Mouse (Mus musculus): ENCODE measurements around the gene Slc9a9. TPM values are rescaled to one million over a fixed set of nuclear protein-coding genes. Genes with fewer than 3 reads are reported as not detected.

The Slc9a9 gene
- polyA plus RNA-seq, 1 experiment from 2014 or later: 5.3 TPM

GRCm38 (mm10) chr9:95221310-95221709 is 551.6 kb downstream of the Slc9a9 start:
- no peaks in the 10 kb centered on the region for H3K9me3 ChIP-seq
- no peaks in the 10 kb centered on the region for H3K4me1 ChIP-seq
- no peaks in the 10 kb centered on the region for H3K36me3 ChIP-seq
- H3K4me3 ChIP-seq: no peak overlapping the region
- H3K27ac ChIP-seq (replicated peaks): no peak overlapping the region
- no peaks in the 10 kb centered on the region for H3K27me3 ChIP-seq
- 87% methylated on average over 5 of the region's 5 CpGs for WGBS
- no peak overlapping the region for H3K9ac ChIP-seq (replicated peaks)
- ATAC-seq (ENCODE audit: low FRiP score, low read depth): no peak
- H3K4me2 ChIP-seq (replicated peaks): no peak overlapping the region

- 78% methylated on average over 4 of the region's 4 CpGs for WGBS
- no peak overlapping the region for H3K4me2 ChIP-seq (replicated peaks)
- H3K36me3 ChIP-seq: no peaks in the 10 kb centered on the region
- H3K27me3 ChIP-seq: no peaks in the 10 kb centered on the region
- ATAC-seq (ENCODE audit: low FRiP score, low read depth): no peak
- H3K4me3 ChIP-seq: no peak overlapping the region
- H3K27ac ChIP-seq (replicated peaks): no peak overlapping the region
- H3K9ac ChIP-seq (replicated peaks): no peak overlapping the region
- no peaks in the 10 kb centered on the region for H3K9me3 ChIP-seq
- no peaks in the 10 kb centered on the region for H3K4me1 ChIP-seq
These were observed 557.3 kb downstream of the Slc9a9 start for GRCm38 (mm10) chr9:95226986-95227385.

- H3K4me2 ChIP-seq (replicated peaks): no peak overlapping the region
These were observed 558.4 kb downstream of the Slc9a9 start for GRCm38 (mm10) chr9:95228123-95228522.

GRCm38 (mm10) chr9:95229147-95229546 is 559.4 kb downstream of the Slc9a9 start:
- H3K4me1 ChIP-seq: no peaks in the 10 kb centered on the region
- H3K36me3 ChIP-seq: no peaks in the 10 kb centered on the region
- 95% methylated on average over 2 of the region's 2 CpGs for WGBS
- no peak overlapping the region for H3K9ac ChIP-seq (replicated peaks)
- ATAC-seq (ENCODE audit: low FRiP score, low read depth): no peak
- H3K27ac ChIP-seq (replicated peaks): no peak overlapping the region
- H3K9me3 ChIP-seq: no peaks in the 10 kb centered on the region
- H3K4me3 ChIP-seq: no peak overlapping the region
- no peak overlapping the region for H3K4me2 ChIP-seq (replicated peaks)
- no peaks in the 10 kb centered on the region for H3K27me3 ChIP-seq

More at GRCm38 (mm10) chr9:95228123-95228522, 558.4 kb downstream of the Slc9a9 start:
- H3K9ac ChIP-seq (replicated peaks): no peak overlapping the region
- no peak overlapping the region for H3K4me3 ChIP-seq
- no peaks in the 10 kb centered on the region for H3K27me3 ChIP-seq
- no peaks in the 10 kb centered on the region for H3K4me1 ChIP-seq
- 100% methylated on average over 1 of the region's 1 CpGs for WGBS
- H3K27ac ChIP-seq (replicated peaks): no peak overlapping the region
- no peaks in the 10 kb centered on the region for H3K9me3 ChIP-seq
- ATAC-seq (ENCODE audit: low FRiP score, low read depth): no peak
- H3K36me3 ChIP-seq: no peaks in the 10 kb centered on the region

- H3K27ac ChIP-seq (replicated peaks): no peak overlapping the region
- no peaks in the 10 kb centered on the region for H3K4me1 ChIP-seq
- no peak overlapping the region for H3K4me3 ChIP-seq
- no peak for ATAC-seq (ENCODE audit: low FRiP score, low read depth)
- no peaks in the 10 kb centered on the region for H3K27me3 ChIP-seq
- 0 out of 2 replicates have a peak, but pooled peaks cover 4% of the 10 kb centered on the region for H3K9me3 ChIP-seq
- H3K4me2 ChIP-seq (replicated peaks): no peak overlapping the region
- H3K36me3 ChIP-seq: no peaks in the 10 kb centered on the region
- H3K9ac ChIP-seq (replicated peaks): no peak overlapping the region
These were observed 570.2 kb downstream of the Slc9a9 start for GRCm38 (mm10) chr9:95239900-95240299.

GRCm38 (mm10) chr9:95242628-95243195 is 573.0 kb downstream of the Slc9a9 start:
- WGBS: 88% methylated on average over 2 of the region's 2 CpGs
- ATAC-seq (ENCODE audit: low FRiP score, low read depth): no peak
- no peaks in the 10 kb centered on the region for H3K27me3 ChIP-seq

GRCm38 (mm10) chr9:95254162-95254561 is 584.5 kb downstream of the Slc9a9 start:
- no peaks in the 10 kb centered on the region for H3K9me3 ChIP-seq
- ATAC-seq (ENCODE audit: low FRiP score, low read depth): no peak
- WGBS: 88% methylated on average over 4 of the region's 4 CpGs
- H3K27me3 ChIP-seq: no peaks in the 10 kb centered on the region
- no peaks in the 10 kb centered on the region for H3K4me1 ChIP-seq
- no peak overlapping the region for H3K4me2 ChIP-seq (replicated peaks)
- H3K27ac ChIP-seq (replicated peaks): no peak overlapping the region
- no peak overlapping the region for H3K9ac ChIP-seq (replicated peaks)
- no peaks in the 10 kb centered on the region for H3K36me3 ChIP-seq
- H3K4me3 ChIP-seq: no peak overlapping the region

More at GRCm38 (mm10) chr9:95242628-95243195, 573.0 kb downstream of the Slc9a9 start:
- Histone ChIP-seq H3K4me1 (no peaks in the 10 kb centered on the region), H3K27ac (replicated peaks) (no peak overlapping the region), H3K4me3 (no peak overlapping the region), H3K9me3 (no peaks in the 10 kb centered on the region), H3K36me3 (no peaks in the 10 kb centered on the region), H3K9ac (replicated peaks) (no peak overlapping the region), H3K4me2 (replicated peaks) (no peak overlapping the region)

GRCm38 (mm10) chr9:95255844-95256243 is 586.1 kb downstream of the Slc9a9 start:
- Histone ChIP-seq H3K9ac (replicated peaks) (no peak overlapping the region), H3K27me3 (no peaks in the 10 kb centered on the region), H3K36me3 (no peaks in the 10 kb centered on the region), H3K27ac (replicated peaks) (no peak overlapping the region), H3K4me3 (no peak overlapping the region), H3K9me3 (no peaks in the 10 kb centered on the region), H3K4me2 (replicated peaks) (no peak overlapping the region), H3K4me1 (no peaks in the 10 kb centered on the region)
- no peak for ATAC-seq (ENCODE audit: low FRiP score, low read depth)
- 92% methylated on average over 6 of the region's 6 CpGs for WGBS

- no peaks in the 10 kb centered on the region for H3K36me3 ChIP-seq
- ATAC-seq (ENCODE audit: low FRiP score, low read depth): no peak
- WGBS: 91% methylated on average over 21 of the region's 21 CpGs
- no peaks in the 10 kb centered on the region for H3K4me1 ChIP-seq
- no peak overlapping the region for H3K4me3 ChIP-seq
- H3K9me3 ChIP-seq: no peaks in the 10 kb centered on the region
- no peaks in the 10 kb centered on the region for H3K27me3 ChIP-seq
- H3K27ac ChIP-seq (replicated peaks): no peak overlapping the region
- H3K9ac ChIP-seq (replicated peaks): no peak overlapping the region
- H3K4me2 ChIP-seq (replicated peaks): no peak overlapping the region
These were observed 587.1 kb downstream of the Slc9a9 start for GRCm38 (mm10) chr9:95256680-95257316.

- no peak overlapping the region for H3K4me2 ChIP-seq (replicated peaks)
- 50% methylated on average over 3 of the region's 3 CpGs for WGBS
- ATAC-seq (ENCODE audit: low FRiP score, low read depth): no peak
These were observed 593.1 kb downstream of the Slc9a9 start for GRCm38 (mm10) chr9:95262851-95263250.

GRCm38 (mm10) chr9:95263867-95264509 is 594.3 kb downstream of the Slc9a9 start:
- H3K27ac ChIP-seq (replicated peaks): no peak overlapping the region
- H3K36me3 ChIP-seq: no peaks in the 10 kb centered on the region
- no peaks in the 10 kb centered on the region for H3K27me3 ChIP-seq
- H3K9ac ChIP-seq (replicated peaks): no peak overlapping the region
- H3K9me3 ChIP-seq: no peaks in the 10 kb centered on the region
- H3K4me3 ChIP-seq: no peak overlapping the region
- 73% methylated on average over 9 of the region's 9 CpGs for WGBS
- peaks cover 5% of the 10 kb centered on the region; the same call in 1 of the 2 replicates for H3K4me1 ChIP-seq
- H3K4me2 ChIP-seq (replicated peaks): no peak overlapping the region
- no peak for ATAC-seq (ENCODE audit: low FRiP score, low read depth)

More at GRCm38 (mm10) chr9:95262851-95263250, 593.1 kb downstream of the Slc9a9 start:
- H3K27ac ChIP-seq (replicated peaks): no peak overlapping the region
- H3K9ac ChIP-seq (replicated peaks): no peak overlapping the region
- peaks cover 5% of the 10 kb centered on the region; the same call in 1 of the 2 replicates for H3K4me1 ChIP-seq
- no peak overlapping the region for H3K4me3 ChIP-seq
- no peaks in the 10 kb centered on the region for H3K36me3 ChIP-seq
- no peaks in the 10 kb centered on the region for H3K27me3 ChIP-seq
- H3K9me3 ChIP-seq: no peaks in the 10 kb centered on the region

- 51% methylated on average over 2 of the region's 2 CpGs for WGBS
- ATAC-seq (ENCODE audit: low FRiP score, low read depth): no peak
- no peak overlapping the region for H3K4me3 ChIP-seq
- no peaks in the 10 kb centered on the region for H3K9me3 ChIP-seq
- no peak overlapping the region for H3K27ac ChIP-seq (replicated peaks)
- H3K9ac ChIP-seq (replicated peaks): no peak overlapping the region
- H3K27me3 ChIP-seq: no peaks in the 10 kb centered on the region
- H3K36me3 ChIP-seq: no peaks in the 10 kb centered on the region
- H3K4me2 ChIP-seq (replicated peaks): no peak overlapping the region
- H3K4me1 ChIP-seq: peaks cover 5% of the 10 kb centered on the region; the same call in 1 of the 2 replicates
These were observed 596.5 kb downstream of the Slc9a9 start for GRCm38 (mm10) chr9:95266179-95266578.

Measured in midbrain, embryonic 12.5 days (tissue).